Mouse (Mus musculus): ENCODE data around the gene Csk. TPM values are rescaled to one million over a fixed set of nuclear protein-coding genes. Genes with fewer than 3 reads are reported as not detected.

Gene Csk
- total and polyA plus RNA-seq, 3 experiments: 213 to 338 TPM; not detected in 1

DNA sequence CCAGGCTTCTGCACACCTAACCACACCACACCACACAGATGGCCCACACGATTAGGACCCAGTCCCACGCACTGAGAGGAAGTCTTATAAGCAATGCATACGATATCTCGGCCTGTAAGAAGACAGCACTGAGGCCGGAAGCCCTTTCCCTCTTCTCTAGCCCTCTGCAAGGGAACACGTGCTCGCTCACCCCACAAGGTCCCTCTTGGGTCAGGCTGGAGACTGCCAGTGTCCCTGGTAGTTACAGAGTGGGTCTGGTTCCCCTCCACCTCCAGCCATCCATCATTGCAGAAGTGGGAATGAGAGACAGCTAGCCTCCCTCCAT is 9.6 kb downstream of the Csk start:
- H3K4me3 ChIP-seq (ENCODE audit: control insufficient read depth in 1 of 2, insufficient read depth in 1 of 2, low read depth in 2 of 2, low read length in 2 of 2): peak overlapping the region; percentile 85 to 89
- DNase-seq (ENCODE audit: low read depth, low spot score): peak; percentile 91
- no peaks in the 10 kb centered on the region for H3K27me3 ChIP-seq (ENCODE audit: control insufficient read depth in 1 of 2, insufficient read depth in 2 of 2, low read length in 2 of 2)
- no peaks in the 10 kb centered on the region for H3K9me3 ChIP-seq (replicated peaks; ENCODE audit: insufficient read depth, low read length)
- peaks cover 0 to 54% of the 10 kb centered on the region in 2 experiments; a peak in 3 of 4 replicates for H3K36me3 ChIP-seq (ENCODE audit: control insufficient read depth in 1 of 2, insufficient read depth in 2 of 2, low read length in 2 of 2)
- H3K79me2 ChIP-seq (ENCODE audit: control insufficient read depth, insufficient read depth, low read length, poor library complexity): peaks cover 67% of the 10 kb centered on the region
- H3K9ac ChIP-seq (ENCODE audit: control insufficient read depth, low read depth, low read length, poor library complexity, severe bottlenecking): peak overlapping the region; percentile 98
- H3K27ac ChIP-seq (ENCODE audit: control insufficient read depth, low read depth, low read length): peak overlapping the region; percentile 84
- H3K4me1 ChIP-seq (ENCODE audit: control insufficient read depth in 1 of 2, insufficient read depth in 2 of 2, low read length in 2 of 2): peaks cover 32 to 71% of the 10 kb centered on the region in 2 experiments
- TF ChIP-seq KAT2A (conservative IDR thresholded peaks at IDR 0.05; ENCODE audit: low read depth, low read length) (no peak), MYC (IDR thresholded peaks at IDR 0.05; ENCODE audit: low read depth, low read length) (peak; percentile 99), CHD1 (IDR thresholded peaks at IDR 0.05; ENCODE audit: low read depth, low read length) (no peak), CTCF (IDR thresholded peaks at IDR 0.05 in 2 of 3, conservative IDR thresholded peaks at IDR 0.05 in 1 of 3; ENCODE audit: control insufficient read depth in 1 of 3, insufficient read depth in 1 of 3, low read depth in 2 of 3, low read length in 3 of 3, poor library complexity in 1 of 3, severe bottlenecking in 1 of 3) (no peak), SMC3 (IDR thresholded peaks at IDR 0.05; ENCODE audit: low read depth, low read length) (no peak), USF2 (IDR thresholded peaks at IDR 0.05; ENCODE audit: borderline replicate concordance in 1 of 2, insufficient read depth in 1 of 2, low read depth in 1 of 2, low read length in 2 of 2) (no peak), POLR2A (IDR thresholded peaks at IDR 0.05; ENCODE audit: control insufficient read depth in 1 of 2, insufficient read depth in 1 of 2, low read depth in 1 of 2, low read length in 2 of 2, poor library complexity in 1 of 2) (peak in 1 of 2 experiments; percentile 81; a peak in 2 of 4 replicates), NRF1 (IDR thresholded peaks at IDR 0.05; ENCODE audit: insufficient read depth, low read depth, low read length, poor library complexity, severe bottlenecking) (no peak), MEF2A (IDR thresholded peaks at IDR 0.05; ENCODE audit: extremely low read depth, insufficient replicate concordance, low read depth, low read length, poor library complexity, severe bottlenecking) (no peak), SIN3A (IDR thresholded peaks at IDR 0.05; ENCODE audit: low read length) (peak; percentile 92), E2F4 (IDR thresholded peaks at IDR 0.05; ENCODE audit: borderline replicate concordance, low read depth, low read length) (no peak), ZKSCAN1 (IDR thresholded peaks at IDR 0.05; ENCODE audit: low read depth, low read length) (no peak), ZC3H11A (IDR thresholded peaks at IDR 0.05; ENCODE audit: low read depth, low read length) (no peak), TBP (IDR thresholded peaks at IDR 0.05; ENCODE audit: low read depth, low read length) (peak; percentile 89), MXI1 (IDR thresholded peaks at IDR 0.05; ENCODE audit: low read depth, low read length) (peak; percentile 99), NELFE (IDR thresholded peaks at IDR 0.05; ENCODE audit: low read depth, low read length) (peak; percentile 60; the same call in 1 of the 2 replicates), GATA1 (IDR thresholded peaks at IDR 0.05; ENCODE audit: low read depth, low read length) (peak; percentile 92), POLR2AphosphoS5 (IDR thresholded peaks at IDR 0.05; ENCODE audit: borderline replicate concordance, low read depth, low read length) (0 out of 2 replicates have a peak, but pooled peaks have one; percentile 24), RCOR1 (IDR thresholded peaks at IDR 0.05; ENCODE audit: low read depth, low read length) (0 out of 2 replicates have a peak, but pooled peaks have one; percentile 1), ELF1 (IDR thresholded peaks at IDR 0.05; ENCODE audit: low read depth, low read length) (peak; percentile 61; the same call in 1 of the 2 replicates), JUND (IDR thresholded peaks at IDR 0.05; ENCODE audit: low read depth, low read length) (no peak), TAL1 (IDR thresholded peaks at IDR 0.05; ENCODE audit: low read length) (peak; percentile 98), GABPA (IDR thresholded peaks at IDR 0.05; ENCODE audit: low read depth, low read length) (no peak), MYB (IDR thresholded peaks at IDR 0.05; ENCODE audit: low read depth, low read length) (no peak), BHLHE40 (IDR thresholded peaks at IDR 0.05; ENCODE audit: borderline replicate concordance, low read depth, low read length) (no peak; the same call in 1 of the 2 replicates), MAFK (IDR thresholded peaks at IDR 0.05; ENCODE audit: borderline replicate concordance, low read depth, low read length) (no peak), EP300 (IDR thresholded peaks at IDR 0.05; ENCODE audit: low read depth in 1 of 2, low read length in 2 of 2) (peak; percentile 74 to 87), HCFC1 (IDR thresholded peaks at IDR 0.05; ENCODE audit: low read depth, low read length) (no peak), UBTF (IDR thresholded peaks at IDR 0.05; ENCODE audit: borderline replicate concordance, insufficient read depth, low read depth, low read length) (no peak), TCF12 (IDR thresholded peaks at IDR 0.05; ENCODE audit: low read depth, low read length) (peak; percentile 89), RAD21 (IDR thresholded peaks at IDR 0.05; ENCODE audit: low read depth, low read length) (no peak), ZNF384 (IDR thresholded peaks at IDR 0.05; ENCODE audit: low read depth, low read length) (no peak), ZMIZ1 (IDR thresholded peaks at IDR 0.05; ENCODE audit: low read depth, low read length) (0 out of 2 replicates have a peak, but pooled peaks have one; percentile 11), MAX (IDR thresholded peaks at IDR 0.05; ENCODE audit: low read length) (peak; percentile 99), POLR2AphosphoS2 (IDR thresholded peaks at IDR 0.05; ENCODE audit: low read length) (peak; percentile 66; the same call in 1 of the 2 replicates), MAZ (IDR thresholded peaks at IDR 0.05; ENCODE audit: low read depth, low read length) (no peak; the same call in 1 of the 2 replicates), CHD2 (IDR thresholded peaks at IDR 0.05; ENCODE audit: low read length) (no peak), ETS1 (IDR thresholded peaks at IDR 0.05; ENCODE audit: low read depth, low read length) (peak; percentile 81)

All from MEL (cell line).